Mouse (Mus musculus) pancreas, adult 10 weeks (tissue): ENCODE measurements around the gene Abca5. TPM values are rescaled to one million over a fixed set of nuclear protein-coding genes. Genes with fewer than 3 reads are reported as not detected.

Source experiments
- polyA plus RNA-seq: library from polyadenylated mRNA; stranded (reverse); fragments of 350-450 nt; fragmentation: Illumina TruSeq; extraction: RNeasy Lipid Tissue Mini Kit (QIAGEN cat#74804); gene quantifications from one replicate; pipeline ENCODE4 v1.2.3, GENCODE M21; 2015; ENCODE audit warnings: low read depth, low replicate concordance; ENCODE audit not compliant: insufficient read depth

The Abca5 gene
- polyA plus RNA-seq = 1.7 TPM

DNA sequence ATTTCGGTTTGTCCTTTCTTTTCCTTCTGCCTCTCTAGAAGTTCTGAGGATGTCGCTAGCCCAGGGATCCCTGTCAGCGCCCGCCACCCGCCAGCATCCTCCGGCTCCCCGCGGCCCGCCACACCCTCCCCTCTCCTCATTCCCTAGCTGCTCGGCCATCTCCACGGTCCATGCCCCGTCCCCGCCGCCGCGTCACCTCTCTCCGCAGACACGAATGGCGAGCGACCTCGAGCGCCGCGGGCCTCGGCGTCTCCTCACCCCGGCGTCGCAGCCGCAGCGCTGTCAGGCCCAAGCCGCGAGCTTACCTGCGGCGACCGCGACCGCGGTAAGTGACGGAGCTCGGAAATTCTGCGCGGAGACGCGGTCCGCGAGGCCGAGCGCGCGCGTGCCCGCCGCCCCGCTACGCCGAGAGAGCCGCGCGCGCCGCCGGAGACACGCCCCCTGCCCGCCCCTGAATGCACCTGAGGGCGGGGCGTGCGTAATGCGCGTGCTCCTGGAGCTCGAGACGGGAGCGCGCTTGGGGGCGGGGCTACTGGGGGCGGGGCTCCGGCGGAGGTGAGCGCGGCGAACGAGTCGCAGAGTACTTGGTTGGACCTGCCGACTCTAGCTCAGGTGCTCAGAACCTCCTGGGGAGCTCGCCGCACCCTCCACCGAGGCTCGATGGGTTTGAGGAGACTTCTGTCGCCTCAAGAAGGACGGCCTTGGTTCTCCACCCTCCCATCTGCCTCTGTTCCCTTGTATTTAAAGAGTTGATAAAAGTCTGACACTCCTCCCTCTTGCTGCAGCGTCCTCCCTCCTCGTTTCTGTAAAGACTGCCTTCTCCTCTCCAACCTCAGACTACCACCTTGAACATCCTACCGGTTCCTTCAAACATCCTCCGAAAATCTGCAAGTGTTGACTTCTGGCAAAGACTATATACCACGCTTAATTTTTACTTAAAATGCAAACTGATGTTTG is at the start of gene Abca5:
Gene Abca5, minus strand, starts transcription at position 428 of the 957 bp plus-strand sequence.

GRCm38 (mm10) chr11:110251534-110251933 is 86.0 kb downstream of the Abca5 start, which contains the start of gene Abca6:
Gene Abca6 (minus strand): TSS chr11:110251776.

Other genes starting within 250 kb of the Abca5 start
- 26.4 TPM for gene Abca8a, start 241.7 kb downstream of the Abca5 start, polyA plus RNA-seq
- gene Abca9, start 169.5 kb downstream of the Abca5 start, polyA plus RNA-seq = 3.3 TPM
- gene Abca6, start 85.9 kb downstream of the Abca5 start, polyA plus RNA-seq = 0.94 TPM
- gene Map2k6, start 61.4 kb upstream of the Abca5 start, polyA plus RNA-seq = 1.0 TPM